Mouse (Mus musculus) small intestine, adult 2 months (tissue): Measurements from ENCODE around the gene Cdk2ap2.

ENCODE experiments used
- CTCF ChIP-seq: fragments of 200-500 bp; IDR thresholded peaks from 2 replicates; pipeline ENCODE4 v1.5.1; 2012; ENCODE audit warnings: low read depth, mild to moderate bottlenecking, control low read depth, inconsistent platforms, low read length, moderate library complexity, mixed read lengths; ENCODE audit not compliant: insufficient replicate concordance, insufficient read length; ENCODE audit errors: extremely low read depth
- POLR2A ChIP-seq: fragments of 200-500 bp; IDR thresholded peaks from 2 replicates; pipeline ENCODE4 v1.6.1; 2012; ENCODE audit warnings: low read depth, mild to moderate bottlenecking, control low read depth, inconsistent platforms, low read length, moderate library complexity

- no peak for TF ChIP-seq CTCF
- TF ChIP-seq POLR2A, result peak; percentile 45
These were observed 24.3 kb downstream of the Cdk2ap2 start for GRCm38 (mm10) chr19:4121097-4121805.
